Comparison of ENCODE assay signal across 10 mouse cellular contexts in genomic region chr5:30686781-30687180, GRCm38 (mm10). TPM values are rescaled to one million over a fixed set of nuclear protein-coding genes. Genes with fewer than 3 reads are reported as not detected.
DNase-seq lines count a peak whose midpoint lies in the region; ATAC-seq and TF ChIP-seq lines count a peak whose summit lies in the region.
"Had no signal": no experiment of that assay in that cellular context is flagged by ENCODE, and none has a peak within 500 bp of the region (broad histone marks: within the 10 kb centered on the region; RNA-seq: fewer than 3 reads in every experiment).

No protein-coding gene starts in this region.

- no peak for TF ChIP-seq EP300 in ES-Bruce4 (IDR thresholded peaks at IDR 0.05; ENCODE audit: insufficient read depth, low read depth, low read length)

- no peaks in the 10 kb centered on the region for H3K4me1 ChIP-seq in liver, adult 2 months (ENCODE audit: control insufficient read depth, insufficient read depth, low read length)
- H3K4me1 ChIP-seq in liver, embryonic 12.5 days: no peaks in the 10 kb centered on the region
- H3K4me1 ChIP-seq in ES-Bruce4 (ENCODE audit: control insufficient read depth, insufficient read depth, low read length): no peaks in the 10 kb centered on the region
- no peaks in the 10 kb centered on the region for H3K4me1 ChIP-seq in embryonic fibroblast, embryonic 13.5 days (ENCODE audit: control insufficient read depth, insufficient read depth, low read length)
- H3K4me1 ChIP-seq: neural tube, embryonic 13.5 days had no signal

- no peak overlapping the region for H3K27ac ChIP-seq in liver, adult 2 months (replicated peaks; ENCODE audit: insufficient read depth, low read depth, low read length)
- no peak overlapping the region for H3K27ac ChIP-seq in liver, embryonic 12.5 days
- no peak overlapping the region for H3K27ac ChIP-seq in ES-Bruce4 (ENCODE audit: insufficient read depth, low read length)
- H3K27ac ChIP-seq in embryonic fibroblast, embryonic 13.5 days (ENCODE audit: insufficient read depth, low read length): no peak overlapping the region
- H3K27ac ChIP-seq: neural tube, embryonic 13.5 days had no signal

- no peaks in the 10 kb centered on the region for H3K36me3 ChIP-seq in liver, adult 2 months (ENCODE audit: control insufficient read depth, insufficient read depth, low read length)
- no peaks in the 10 kb centered on the region for H3K36me3 ChIP-seq in liver, embryonic 12.5 days
- no peaks in the 10 kb centered on the region for H3K36me3 ChIP-seq in ES-Bruce4 (ENCODE audit: control insufficient read depth, insufficient read depth, low read length, poor library complexity, severe bottlenecking)
- H3K36me3 ChIP-seq: neural tube, embryonic 13.5 days had no signal

- no peak overlapping the region for H3K9ac ChIP-seq in liver, adult 2 months (ENCODE audit: low read depth, low read length)
- no peak overlapping the region for H3K9ac ChIP-seq in liver, embryonic 12.5 days
- H3K9ac ChIP-seq in ES-Bruce4 (ENCODE audit: low read depth, poor library complexity, severe bottlenecking): no peak overlapping the region
- H3K9ac ChIP-seq: neural tube, embryonic 13.5 days had no signal

- no peaks in the 10 kb centered on the region for H3K27me3 ChIP-seq in liver, adult 2 months (ENCODE audit: control insufficient read depth, insufficient read depth, low read length)
- no peaks in the 10 kb centered on the region for H3K27me3 ChIP-seq in liver, embryonic 12.5 days (replicated peaks)
- H3K27me3 ChIP-seq in ES-Bruce4 (ENCODE audit: control insufficient read depth, insufficient read depth, low read length, poor library complexity, severe bottlenecking): no peaks in the 10 kb centered on the region
- H3K27me3 ChIP-seq: neural tube, embryonic 13.5 days had no signal

- no peaks in the 10 kb centered on the region for H3K9me3 ChIP-seq in liver, embryonic 12.5 days (replicated peaks)
- H3K9me3 ChIP-seq in ES-Bruce4 (replicated peaks; ENCODE audit: control insufficient read depth, insufficient read depth, low read length, poor library complexity, severe bottlenecking): no peaks in the 10 kb centered on the region
- H3K9me3 ChIP-seq: neural tube, embryonic 13.5 days had no signal

- peak; percentile 73; the same call in 1 of the 2 replicates for ATAC-seq in frontal cortex, adult (ENCODE audit: low TSS enrichment)
- ATAC-seq in liver, embryonic 12.5 days: no peak

- TF ChIP-seq CTCF in liver, adult 2 months (IDR thresholded peaks at IDR 0.05; ENCODE audit: low read depth, low read length): peak; percentile 45; the same call in 1 of the 2 replicates
- peak; percentile 76 for TF ChIP-seq CTCF in ES-Bruce4 (IDR thresholded peaks at IDR 0.05; ENCODE audit: low read depth, low read length)
- TF ChIP-seq CTCF in embryonic fibroblast, embryonic 13.5 days (IDR thresholded peaks at IDR 0.05; ENCODE audit: borderline replicate concordance, insufficient read depth, low read length): peak; percentile 39; the same call in 1 of the 2 replicates

- H3K4me3 ChIP-seq in liver, adult 2 months (ENCODE audit: insufficient read depth, low read depth, low read length): no peak overlapping the region
- no peak overlapping the region for H3K4me3 ChIP-seq in liver, embryonic 12.5 days
- H3K4me3 ChIP-seq in ES-Bruce4 (ENCODE audit: low read depth, low read length): no peak overlapping the region
- no peak overlapping the region for H3K4me3 ChIP-seq in embryonic fibroblast, embryonic 13.5 days (ENCODE audit: insufficient read depth, low read length)
- H3K4me3 ChIP-seq: neural tube, embryonic 13.5 days had no signal

- WGBS in liver, adult 2 months: 65% methylated on average over 3 of the region's 3 CpGs
- WGBS in liver, embryonic 12.5 days (ENCODE audit: insufficient replicate concordance): 41% methylated on average over 3 of the region's 3 CpGs

- no peaks in the 10 kb centered on the region for H3K79me2 ChIP-seq in liver, adult 2 months (ENCODE audit: control insufficient read depth, insufficient read depth, low read length)

- DNase-seq in frontal cortex, postnatal 14 days (ENCODE audit: low spot score in 2 of 2): no peak
- DNase-seq in liver, adult 2 months (ENCODE audit: extremely low read depth, low read depth, low spot score): no peak
- DNase-seq in ovary, adult 18-20 months (ENCODE audit: low spot score): no peak
- DNase-seq in gastrocnemius, postnatal 36 days: no peak

- TF ChIP-seq POLR2A in liver, adult 2 months (IDR thresholded peaks at IDR 0.05; ENCODE audit: extremely low read depth, insufficient read depth, low read length): no peak
- TF ChIP-seq POLR2A in ES-Bruce4 (IDR thresholded peaks at IDR 0.05; ENCODE audit: insufficient read depth, low read length): no peak
- TF ChIP-seq POLR2A in embryonic fibroblast, embryonic 13.5 days (IDR thresholded peaks at IDR 0.05; ENCODE audit: low read depth, low read length): no peak

- no peak overlapping the region for H3K4me2 ChIP-seq in liver, embryonic 12.5 days
- H3K4me2 ChIP-seq: neural tube, embryonic 13.5 days had no signal

- intact Hi-C loops in gastrocnemius, postnatal 36 days (cut with DNase I): no loop called here

RNA-seq across cellular contexts. Expression of gene Cenpa, which starts 20.2 kb away (rescaled TPM):
- 5.3 and 6.8 TPM in 2 replicates for total RNA-seq in liver, adult 2 months (2014; rRNA removed)
- 5.7 and 8.0 TPM in 2 replicates for polyA plus RNA-seq in liver, adult 2 months (2012; rRNA removed)
- polyA plus RNA-seq in liver, embryonic 12.5 days (2016; fragmentation: Nextera tagmentation; extraction: Ambion mirVana): 259 and 265 TPM in 2 replicates
- 257 and 258 TPM in 2 replicates for polyA plus RNA-seq in ES-Bruce4 (2011; ENCODE audit: insufficient read depth, insufficient read length, low read depth, missing spikeins)
- polyA plus RNA-seq in embryonic fibroblast, embryonic 13.5 days (2011; ENCODE audit: insufficient read length, low read depth, missing spikeins): 37.9 and 59.8 TPM in 2 replicates
- total RNA-seq in gastrocnemius, postnatal 36 days (2021): 1 to 10 TPM; 3.2 to 3.8 TPM

RNA-seq across cellular contexts. Expression of gene Dpysl5, which starts 24.6 kb away (rescaled TPM):
- total RNA-seq in liver, adult 2 months (2014; rRNA removed): not detected in 2 replicates
- polyA plus RNA-seq in liver, adult 2 months (2012; rRNA removed): 0.06 TPM in 2 replicates
- polyA plus RNA-seq in liver, embryonic 12.5 days (2016; fragmentation: Nextera tagmentation; extraction: Ambion mirVana): 0.20 and 0.36 TPM in 2 replicates
- polyA plus RNA-seq in ES-Bruce4 (2011; ENCODE audit: insufficient read depth, insufficient read length, low read depth, missing spikeins): 33.4 and 35.2 TPM in 2 replicates
- polyA plus RNA-seq in embryonic fibroblast, embryonic 13.5 days (2011; ENCODE audit: insufficient read length, low read depth, missing spikeins): 0.13 TPM in 1 of 2 replicates, not detected in the other
- total RNA-seq in gastrocnemius, postnatal 36 days (2021): 1 to 10 TPM; 1.4 to 2.2 TPM
- total RNA-seq: hematopoietic stem cell, adult 5-6 weeks had no signal

RNA-seq across cellular contexts. Expression of gene Slc35f6, which starts 39.0 kb away (rescaled TPM):
- 16.2 and 19.0 TPM in 2 replicates for total RNA-seq in liver, adult 2 months (2014; rRNA removed)
- polyA plus RNA-seq in liver, adult 2 months (2012; rRNA removed): 44.3 and 55.4 TPM in 2 replicates
- 10.3 and 12.1 TPM in 2 replicates for polyA plus RNA-seq in liver, embryonic 12.5 days (2016; fragmentation: Nextera tagmentation; extraction: Ambion mirVana)
- 14.3 and 17.6 TPM in 2 replicates for polyA plus RNA-seq in ES-Bruce4 (2011; ENCODE audit: insufficient read depth, insufficient read length, low read depth, missing spikeins)
- polyA plus RNA-seq in embryonic fibroblast, embryonic 13.5 days (2011; ENCODE audit: insufficient read length, low read depth, missing spikeins): 36.9 and 41.0 TPM in 2 replicates
- total RNA-seq in gastrocnemius, postnatal 36 days (2021): 10 to 100 TPM; 11.3 to 12.6 TPM

Comparison
In these comparisons a context has a peak if more than half of its experiments do, and no peak if none do; other contexts are left out.
1. RNA of gene Dpysl5, which starts 24.6 kb away (polyA plus RNA-seq): 33.4 to 35.2 TPM in ES-Bruce4; 0.13 TPM in embryonic fibroblast, embryonic 13.5 days, 0.20 to 0.36 TPM in liver, embryonic 12.5 days and 0.06 TPM in liver, adult 2 months; every median in the first group is over 10 times any median in the second.
2. Peak in every context shown above with its lines, with median percentiles within 50 percentile points of each other: CTCF ChIP-seq.